Mouse (Mus musculus): ENCODE results near the gene Tbca.

DNA sequence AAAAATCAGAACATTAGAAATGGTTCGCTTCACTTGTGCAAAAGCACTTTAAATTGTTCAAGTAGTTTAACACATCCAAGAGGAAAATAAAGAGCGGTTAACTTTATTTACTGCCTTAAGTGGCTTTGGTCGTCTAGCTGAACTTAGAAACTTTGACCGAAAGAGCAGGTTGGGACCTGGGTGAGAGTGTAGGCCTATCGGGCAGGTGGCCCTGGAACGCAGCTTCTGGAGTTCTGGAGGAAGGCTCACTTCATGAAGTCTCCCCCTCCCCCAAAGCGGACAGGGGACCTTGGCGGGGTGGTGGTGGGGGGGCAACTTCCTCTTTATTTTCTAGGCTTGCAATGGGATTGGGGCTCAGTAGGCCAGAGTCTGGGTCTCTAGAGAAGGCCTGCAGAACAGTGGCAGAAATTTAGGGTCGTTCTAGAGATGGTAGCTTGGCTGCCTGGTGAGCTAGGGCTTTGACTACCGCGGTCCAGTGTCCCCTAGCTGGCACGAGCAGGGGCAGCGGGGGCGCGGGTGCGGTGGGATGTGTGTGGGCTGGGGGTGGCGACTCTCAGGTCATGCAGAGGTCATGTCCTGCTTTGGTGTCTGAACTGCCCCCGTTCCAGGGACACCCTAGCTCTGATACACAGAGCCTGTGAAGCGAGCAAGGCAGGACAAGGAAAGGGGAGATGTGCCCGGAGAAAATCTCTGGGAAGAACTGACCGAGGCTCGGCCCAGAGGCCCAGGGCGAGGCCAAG lies 86.1 kb downstream of the Tbca start:
- TF ChIP-seq CTCF (IDR thresholded peaks at IDR 0.05; ENCODE audit: low read depth, low read length) (no peak), GATA1 (IDR thresholded peaks at IDR 0.05; ENCODE audit: borderline replicate concordance, low read length) (no peak), TAL1 (conservative IDR thresholded peaks at IDR 0.05; ENCODE audit: low read depth, low read length) (no peak)

Measured in G1E (cell line).